Mouse (Mus musculus) embryonic facial prominence, embryonic 13.5 days (tissue): ENCODE measurements around the gene Akap6. TPM values are rescaled to one million over a fixed set of nuclear protein-coding genes. Genes with fewer than 3 reads are reported as not detected.

Source experiments
- ATAC-seq: fragments of 200-750 bp; cut with Nextera tagmentation; 2 replicates; pipeline ENCODE4 v1.8.0; 2017; ENCODE audit warnings: low read depth; ENCODE audit not compliant: insufficient number of reproducible peaks, insufficient read depth, low FRiP score, low TSS enrichment
- H3K27ac ChIP-seq: fragments of 300-500 bp; sonication (generic); 2 replicates; pipeline ENCODE4 v1.5.1; 2015; ENCODE audit warnings: moderate library complexity, mild to moderate bottlenecking, inconsistent platforms
- H3K27me3 ChIP-seq: fragments of 300-500 bp; sonication (generic); 2 replicates; pipeline ENCODE4 v1.6.1; 2015; ENCODE audit warnings: mild to moderate bottlenecking, inconsistent platforms
- H3K36me3 ChIP-seq: fragments of 300-500 bp; sonication (generic); 2 replicates; pipeline ENCODE4 v1.6.1; 2015; ENCODE audit warnings: mild to moderate bottlenecking, inconsistent platforms
- H3K4me1 ChIP-seq: fragments of 300-500 bp; sonication (generic); 2 replicates; pipeline ENCODE4 v1.6.1; 2015; ENCODE audit warnings: inconsistent platforms
- H3K4me2 ChIP-seq: fragments of 300-500 bp; sonication (generic); 2 replicates; pipeline ENCODE4 v1.6.1; 2015; ENCODE audit warnings: moderate library complexity, mild to moderate bottlenecking, inconsistent platforms
- H3K4me3 ChIP-seq: fragments of 300-500 bp; sonication (generic); 2 replicates; pipeline ENCODE4 v1.5.1; 2015; ENCODE audit warnings: mild to moderate bottlenecking, inconsistent platforms
- H3K9ac ChIP-seq: fragments of 300-500 bp; sonication (generic); 2 replicates; pipeline ENCODE4 v1.6.1; 2015; ENCODE audit warnings: mild to moderate bottlenecking, inconsistent platforms
- H3K9me3 ChIP-seq: fragments of 300-500 bp; sonication (generic); 2 replicates; pipeline ENCODE4 v1.6.1; 2016; ENCODE audit warnings: inconsistent platforms
- WGBS: fragments of 180-500 bp; shearing (Covaris S2); methylation state at CpG from one replicate; pipeline ENCODE4 v1.1.7; 2015; ENCODE audit warnings: mixed read lengths; 5-methylcytosine and 5-hydroxymethylcytosine counted together
- polyA plus RNA-seq: library from polyadenylated mRNA; unstranded; fragments of >200 nt; fragmentation: Nextera tagmentation; extraction: Ambion mirVana; gene quantifications from 2 replicates; pipeline ENCODE4 v1.2.1, GENCODE M21; 2015

Gene Akap6
- polyA plus RNA-seq, 1 experiment from 2014 or later: 1.3 TPM

DNA sequence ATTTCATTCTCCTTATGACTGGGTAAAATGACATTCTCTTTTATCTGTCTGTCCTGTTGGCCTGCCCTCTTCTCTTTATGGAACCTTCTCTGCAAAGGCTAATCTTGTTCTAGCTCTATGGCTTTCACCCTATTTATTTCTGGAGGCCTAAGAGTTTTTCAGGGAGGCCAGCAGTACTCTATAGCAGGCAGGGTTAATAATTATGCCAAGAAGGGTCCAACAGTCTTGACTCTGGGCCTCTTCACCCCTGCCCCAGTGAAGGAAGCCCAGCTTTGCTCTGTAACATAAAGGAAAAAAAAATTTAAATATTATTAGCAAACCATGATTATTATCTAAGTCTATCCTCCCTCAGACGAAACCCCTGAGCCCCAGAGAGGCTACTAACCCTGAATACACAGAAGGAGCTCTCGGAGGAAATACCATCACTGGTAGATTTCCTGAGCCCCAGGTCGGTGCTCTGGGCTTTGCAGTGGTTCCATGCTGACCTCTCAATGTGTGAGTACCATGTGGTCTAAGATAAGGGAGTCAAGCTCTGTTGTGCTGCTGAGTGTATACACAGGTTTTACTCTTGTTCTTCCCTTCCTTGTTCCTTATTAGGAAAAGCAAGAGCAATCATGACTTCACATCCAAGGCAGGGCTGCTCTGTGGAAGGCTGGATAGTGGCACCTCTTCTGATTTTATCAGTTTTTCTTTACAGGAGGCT, 1.6 kb upstream of the Akap6 start:
- WGBS: 71% methylated on average over 3 of the region's 3 CpGs
- no peak for ATAC-seq
- Histone ChIP-seq H3K27me3 (no peaks in the 10 kb centered on the region), H3K9me3 (no peaks in the 10 kb centered on the region), H3K4me2 (no peak overlapping the region), H3K36me3 (no peaks in the 10 kb centered on the region), H3K4me1 (peaks cover 40% of the 10 kb centered on the region), H3K9ac (no peak overlapping the region), H3K4me3 (no peak overlapping the region), H3K27ac (no peak overlapping the region)

DNA sequence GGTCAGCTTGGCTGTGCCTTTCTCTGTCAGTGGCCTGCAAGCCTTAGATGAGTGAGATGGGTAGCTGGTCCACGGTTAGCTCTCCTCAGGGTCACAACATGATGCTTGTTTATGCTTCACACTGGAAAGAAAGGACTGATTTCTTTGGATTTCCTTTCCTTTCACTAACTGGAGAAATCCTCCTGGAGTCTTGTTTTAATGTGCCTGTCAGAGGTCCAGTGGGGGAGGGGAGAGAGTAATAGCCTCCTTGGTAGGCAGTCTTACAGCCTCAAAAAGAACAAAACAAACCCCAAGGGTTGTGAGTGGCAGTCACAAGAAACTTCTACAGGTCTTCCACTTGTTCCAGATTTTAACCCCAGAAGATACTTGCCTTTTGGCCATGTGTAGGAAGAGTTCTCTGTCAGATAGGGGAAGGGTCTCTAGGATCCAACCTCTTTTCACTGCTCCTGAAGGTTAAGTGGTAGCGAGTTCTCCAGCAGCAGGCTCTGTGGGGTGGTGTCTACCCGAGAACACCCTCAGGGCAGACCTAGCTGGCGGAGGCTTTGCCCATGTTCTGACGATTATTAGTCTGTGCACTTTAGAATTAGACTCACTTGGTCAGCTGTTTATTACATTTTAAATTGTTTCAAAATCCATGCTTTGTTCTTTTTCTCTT, 780 bp upstream of the Akap6 start:
- no peaks in the 10 kb centered on the region for H3K27me3 ChIP-seq
- no peaks in the 10 kb centered on the region for H3K36me3 ChIP-seq
- no peak overlapping the region for H3K4me3 ChIP-seq
- no peak overlapping the region for H3K27ac ChIP-seq
- no peak for ATAC-seq
- no peak overlapping the region for H3K9ac ChIP-seq
- peaks cover 39% of the 10 kb centered on the region for H3K4me1 ChIP-seq
- H3K9me3 ChIP-seq: no peaks in the 10 kb centered on the region
- no peak overlapping the region for H3K4me2 ChIP-seq
- 28% methylated on average over 5 of the region's 5 CpGs for WGBS

DNA sequence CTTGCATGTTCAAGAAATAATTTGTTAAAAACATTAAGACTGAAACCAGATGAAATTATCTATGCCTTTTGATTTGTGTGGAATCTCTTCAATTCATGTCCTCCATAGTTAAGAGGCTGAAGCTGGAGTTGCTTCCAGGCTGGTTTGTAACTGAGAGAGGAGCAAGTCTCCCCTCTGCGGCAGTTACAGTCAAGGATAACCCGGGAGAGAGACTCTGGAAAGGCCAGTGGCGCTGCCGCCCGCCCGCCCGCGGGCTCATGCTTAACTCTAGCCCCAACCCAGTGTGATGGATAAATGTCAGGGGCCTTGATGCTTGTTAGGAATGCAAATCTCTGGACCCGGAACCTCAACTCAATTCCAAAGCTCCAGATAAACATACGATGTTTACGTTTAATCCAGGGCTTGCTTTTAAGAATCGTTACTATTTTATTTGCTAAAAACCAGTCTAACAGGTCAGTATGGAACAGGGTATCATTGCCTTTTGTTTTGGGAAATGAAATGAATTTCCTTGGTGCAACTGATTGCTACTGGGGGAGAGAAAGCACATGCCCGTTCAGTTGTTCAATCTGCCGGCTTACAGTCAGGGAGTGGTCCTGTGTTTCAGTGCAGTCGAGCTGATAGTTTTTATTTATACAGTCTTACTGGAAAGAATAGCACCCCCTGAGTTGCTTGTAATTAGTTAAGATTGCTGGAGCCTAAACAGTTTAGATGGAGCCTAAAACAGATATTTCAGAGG, 946 bp downstream of the Akap6 start:
- Histone ChIP-seq H3K4me1 (peaks cover 49% of the 10 kb centered on the region), H3K4me3 (peak overlapping the region; percentile 27), H3K9me3 (no peaks in the 10 kb centered on the region), H3K4me2 (peak overlapping the region; percentile 56), H3K27me3 (no peaks in the 10 kb centered on the region), H3K36me3 (no peaks in the 10 kb centered on the region), H3K27ac (peak overlapping the region; percentile 88), H3K9ac (0 out of 2 replicates have a peak overlapping the region, but pooled peaks have one; percentile 17)
- no peak for ATAC-seq
- WGBS: 14% methylated on average over 15 of the region's 15 CpGs

DNA sequence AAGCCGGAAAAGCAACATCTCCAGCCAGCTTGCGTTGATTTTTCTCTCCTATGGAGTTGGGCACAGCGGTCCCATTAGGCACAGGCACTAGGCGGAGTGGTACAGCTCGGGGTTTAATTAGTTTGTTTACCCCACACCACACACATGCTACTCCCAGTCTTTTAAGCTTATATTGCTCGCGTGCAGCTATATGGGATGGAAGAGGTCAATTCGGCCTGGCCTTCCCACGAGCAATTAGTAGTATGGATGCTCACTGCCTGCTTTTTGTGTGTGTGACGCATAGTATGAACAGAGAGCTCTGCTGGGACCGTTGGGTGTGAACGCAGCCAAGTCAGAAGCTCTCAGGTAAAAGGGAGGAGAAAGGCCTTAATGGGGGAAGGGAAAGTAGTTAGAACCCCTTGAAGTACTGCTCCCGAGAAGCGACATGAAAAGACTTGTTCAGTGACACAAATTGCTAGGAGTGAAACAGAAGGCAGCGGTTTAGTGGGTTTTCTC, 1.6 kb downstream of the Akap6 start:
- H3K9me3 ChIP-seq: no peaks in the 10 kb centered on the region
- 23% methylated on average over 15 of the region's 15 CpGs for WGBS
- ATAC-seq: peak; percentile 52; the same call in 1 of the 2 replicates
- no peaks in the 10 kb centered on the region for H3K36me3 ChIP-seq
- peak overlapping the region; percentile 88 for H3K27ac ChIP-seq
- H3K4me1 ChIP-seq: peaks cover 49% of the 10 kb centered on the region
- peak overlapping the region; percentile 27 for H3K4me3 ChIP-seq
- no peaks in the 10 kb centered on the region for H3K27me3 ChIP-seq
- H3K9ac ChIP-seq: peak overlapping the region; percentile 51
- peak overlapping the region; percentile 56 for H3K4me2 ChIP-seq

DNA sequence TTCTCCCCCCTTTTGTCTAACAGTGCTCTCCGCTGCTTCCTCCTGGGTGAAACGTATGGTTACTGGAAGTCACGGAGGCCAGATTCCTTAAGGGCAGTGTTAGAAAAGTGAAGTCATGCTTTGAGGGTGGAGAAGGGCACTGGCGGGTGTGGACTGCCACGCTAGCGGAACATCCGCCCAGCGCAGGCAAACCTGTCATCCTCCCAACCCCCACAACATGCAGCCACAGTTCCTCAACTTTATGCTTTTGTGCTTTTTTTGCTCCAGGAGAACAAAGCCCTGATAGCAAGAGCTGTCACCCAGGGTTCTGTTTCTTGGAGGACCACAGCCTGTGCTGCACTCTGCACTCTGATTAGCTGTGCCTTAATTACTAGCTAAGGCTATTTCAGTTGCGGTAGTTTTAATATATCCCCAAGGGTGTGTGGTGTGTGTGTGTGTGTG, 2.0 kb downstream of the Akap6 start:
- no peaks in the 10 kb centered on the region for H3K36me3 ChIP-seq
- H3K27ac ChIP-seq: peak overlapping the region; percentile 88
- peak overlapping the region; percentile 56 for H3K4me2 ChIP-seq
- H3K9me3 ChIP-seq: no peaks in the 10 kb centered on the region
- peak overlapping the region; percentile 51 for H3K9ac ChIP-seq
- ATAC-seq: 0 out of 2 replicates have a peak, but pooled peaks have one; percentile 22
- 10% methylated on average over 9 of the region's 9 CpGs for WGBS
- H3K27me3 ChIP-seq: no peaks in the 10 kb centered on the region
- peaks cover 49% of the 10 kb centered on the region for H3K4me1 ChIP-seq
- peak overlapping the region; percentile 27 for H3K4me3 ChIP-seq

DNA sequence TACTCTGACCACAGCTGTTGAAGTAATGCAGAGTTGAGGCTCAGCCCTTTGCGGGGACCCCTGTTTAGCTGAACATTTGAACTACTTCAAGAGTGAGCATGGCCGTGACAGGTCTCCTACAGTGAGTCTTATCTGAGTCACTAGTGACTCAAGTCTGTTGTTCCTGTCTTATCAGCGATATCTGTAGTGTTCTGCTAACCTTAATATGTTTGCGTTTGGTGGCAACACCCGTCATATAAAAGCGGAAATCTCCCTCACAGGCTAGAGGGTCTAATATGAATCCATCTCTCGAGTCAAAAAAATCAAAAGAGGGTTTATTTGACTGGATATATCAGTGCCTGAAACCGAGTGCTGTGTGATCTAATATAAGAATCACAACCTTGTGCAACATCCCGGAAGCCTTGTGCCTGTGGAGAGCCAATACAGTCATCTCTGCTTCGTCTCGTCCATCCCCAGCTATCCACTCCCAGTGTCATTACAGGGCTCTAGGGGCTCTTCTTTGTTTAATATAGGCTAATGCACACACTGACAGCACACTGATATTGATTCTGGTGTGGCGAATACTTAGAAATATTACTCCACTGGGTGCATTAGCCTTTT, 3.3 kb downstream of the Akap6 start:
- Histone ChIP-seq H3K4me1 (peaks cover 49% of the 10 kb centered on the region), H3K4me3 (no peak overlapping the region), H3K4me2 (no peak overlapping the region), H3K9me3 (no peaks in the 10 kb centered on the region), H3K36me3 (no peaks in the 10 kb centered on the region), H3K27ac (no peak overlapping the region), H3K9ac (no peak overlapping the region), H3K27me3 (no peaks in the 10 kb centered on the region)
- no peak for ATAC-seq
- 85% methylated on average over 12 of the region's 12 CpGs for WGBS

DNA sequence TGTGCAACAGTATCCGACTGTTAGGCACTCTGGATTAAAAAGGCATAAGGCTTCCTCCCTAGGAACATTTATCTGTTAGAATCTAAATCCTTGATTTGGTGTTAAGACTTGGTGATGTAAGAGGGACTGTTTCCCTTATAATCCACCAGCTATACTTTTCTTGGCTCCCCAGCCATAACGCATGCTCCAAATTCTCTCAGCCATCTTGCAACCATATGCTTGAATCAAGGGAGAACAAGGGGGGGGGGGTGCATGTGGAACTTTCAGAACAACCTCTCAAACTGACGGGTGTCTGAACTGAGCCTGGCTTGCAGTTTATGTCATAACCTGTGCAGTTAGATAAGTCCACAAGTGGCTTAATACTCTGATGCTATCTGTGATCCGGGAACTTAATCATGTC, 4.9 kb downstream of the Akap6 start:
- Histone ChIP-seq H3K9ac (no peak overlapping the region), H3K27me3 (no peaks in the 10 kb centered on the region), H3K27ac (peak overlapping the region; percentile 9; the same call in 1 of the 2 replicates), H3K4me3 (no peak overlapping the region), H3K9me3 (no peaks in the 10 kb centered on the region), H3K4me2 (no peak overlapping the region), H3K4me1 (peaks cover 37% of the 10 kb centered on the region), H3K36me3 (no peaks in the 10 kb centered on the region)
- ATAC-seq: no peak
- 33% methylated on average over 4 of the region's 4 CpGs for WGBS

DNA sequence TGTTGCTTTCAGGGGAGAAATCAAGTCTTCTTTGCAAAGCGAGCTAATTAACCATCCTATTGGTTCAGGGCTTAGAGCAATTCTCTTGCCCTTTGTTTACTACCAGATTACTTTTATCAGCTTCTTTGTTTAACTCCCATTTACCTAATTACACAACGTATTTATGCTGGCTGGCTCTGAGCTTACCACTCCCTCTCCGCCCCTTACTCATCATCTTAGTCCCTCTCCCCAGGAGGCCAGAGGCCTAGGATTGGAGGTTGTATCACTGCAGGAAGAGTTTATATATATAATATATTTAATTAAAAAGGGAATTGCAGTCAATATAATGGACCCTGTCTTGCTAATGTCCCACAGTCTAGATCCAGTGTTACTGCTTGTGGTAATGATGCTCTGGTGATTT, 5.6 kb downstream of the Akap6 start:
- 70% methylated on average over 3 of the region's 3 CpGs for WGBS
- H3K9me3 ChIP-seq: no peaks in the 10 kb centered on the region
- H3K27ac ChIP-seq: no peak overlapping the region
- H3K27me3 ChIP-seq: no peaks in the 10 kb centered on the region
- no peaks in the 10 kb centered on the region for H3K36me3 ChIP-seq
- no peak for ATAC-seq
- peaks cover 32% of the 10 kb centered on the region for H3K4me1 ChIP-seq
- no peak overlapping the region for H3K4me2 ChIP-seq
- H3K9ac ChIP-seq: no peak overlapping the region
- no peak overlapping the region for H3K4me3 ChIP-seq

DNA sequence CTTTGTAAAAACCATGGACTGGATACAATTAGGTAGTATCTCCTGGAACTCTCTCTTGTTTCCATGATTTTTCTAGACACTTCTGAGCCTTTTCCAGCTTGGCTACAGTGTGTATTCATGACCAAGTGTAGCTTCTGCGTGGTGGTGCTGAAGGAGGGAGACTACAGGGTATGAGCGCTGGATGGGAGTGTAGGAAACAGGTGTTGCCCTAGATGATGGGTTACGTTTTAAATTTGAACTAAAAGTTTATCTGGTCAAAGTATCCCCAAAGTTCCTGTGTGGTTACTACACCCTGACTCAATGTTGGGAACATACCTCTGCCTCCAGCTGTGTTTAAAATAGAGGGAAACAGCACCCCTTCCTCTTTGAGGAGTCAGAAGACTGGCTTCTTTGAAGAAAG, 12.2 kb downstream of the Akap6 start:
- H3K9ac ChIP-seq: no peak overlapping the region
- 89% methylated on average over 3 of the region's 3 CpGs for WGBS
- H3K4me1 ChIP-seq: 0 out of 2 replicates have a peak, but pooled peaks cover 6% of the 10 kb centered on the region
- no peaks in the 10 kb centered on the region for H3K9me3 ChIP-seq
- no peak overlapping the region for H3K4me2 ChIP-seq
- no peak overlapping the region for H3K27ac ChIP-seq
- no peak for ATAC-seq
- H3K4me3 ChIP-seq: no peak overlapping the region
- no peaks in the 10 kb centered on the region for H3K27me3 ChIP-seq
- H3K36me3 ChIP-seq: no peaks in the 10 kb centered on the region

DNA sequence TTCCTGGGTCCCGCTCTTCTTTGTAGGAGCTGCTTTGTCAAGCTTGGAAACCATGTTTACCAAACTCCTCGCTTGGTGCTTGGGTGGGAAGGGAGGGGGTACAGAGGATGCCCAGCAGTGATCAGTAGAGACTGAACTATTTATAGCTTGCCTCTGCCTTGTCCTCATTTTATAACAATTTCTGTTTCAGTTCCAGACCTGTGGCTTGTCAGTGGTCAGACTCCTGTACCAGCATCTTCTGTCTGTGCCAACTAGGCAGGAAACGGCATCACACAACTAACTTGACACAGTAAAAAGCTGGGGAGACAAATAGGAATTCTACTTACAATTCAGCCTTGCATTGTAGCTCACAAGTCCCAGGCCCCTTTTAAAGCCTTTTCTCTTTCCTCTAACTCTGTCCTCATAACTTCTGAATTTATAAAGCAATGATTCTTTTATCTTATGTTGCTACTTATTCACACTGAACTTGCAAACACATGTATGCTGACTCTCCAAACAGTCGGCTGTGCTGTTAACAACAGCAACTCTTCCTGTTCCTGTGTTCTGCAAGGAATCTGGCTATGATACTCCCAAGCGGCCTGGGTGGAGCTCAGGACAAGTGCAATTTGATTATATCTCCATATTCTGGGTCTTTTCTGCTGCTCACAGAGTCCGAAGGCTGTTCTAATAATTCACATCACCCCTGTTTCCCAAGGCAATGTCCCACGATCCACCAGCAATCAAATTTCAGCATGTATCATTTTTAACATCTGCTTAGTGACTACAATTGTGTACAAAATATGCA, 12.9 kb downstream of the Akap6 start:
- no peak overlapping the region for H3K9ac ChIP-seq
- no peak overlapping the region for H3K27ac ChIP-seq
- H3K27me3 ChIP-seq: no peaks in the 10 kb centered on the region
- H3K4me3 ChIP-seq: no peak overlapping the region
- H3K36me3 ChIP-seq: no peaks in the 10 kb centered on the region
- 62% methylated on average over 7 of the region's 7 CpGs for WGBS
- no peak overlapping the region for H3K4me2 ChIP-seq
- H3K9me3 ChIP-seq: no peaks in the 10 kb centered on the region
- H3K4me1 ChIP-seq: 0 out of 2 replicates have a peak, but pooled peaks cover 6% of the 10 kb centered on the region
- ATAC-seq: no peak

DNA sequence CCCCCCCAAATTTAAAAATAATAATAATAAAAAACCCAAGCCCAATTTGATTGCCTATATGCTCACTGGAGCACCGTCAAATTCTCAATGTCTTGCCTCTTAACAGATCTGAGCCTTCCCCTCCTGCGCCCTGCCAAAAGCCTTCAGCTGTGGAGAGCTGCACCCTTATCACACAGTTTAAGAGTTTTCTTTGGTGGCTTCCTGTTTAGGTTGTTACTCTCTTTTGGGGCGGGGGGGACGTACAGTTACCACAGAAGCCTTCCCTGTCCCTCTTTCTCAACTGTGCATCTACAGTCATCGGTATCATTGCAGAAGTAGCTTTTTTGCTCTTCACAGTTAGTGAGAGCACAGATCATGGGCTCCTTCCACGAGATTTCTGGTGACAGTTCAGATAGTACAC, 19.2 kb downstream of the Akap6 start:
- ATAC-seq: no peak
- Histone ChIP-seq H3K4me2 (no peak overlapping the region), H3K9me3 (no peaks in the 10 kb centered on the region), H3K27me3 (no peaks in the 10 kb centered on the region), H3K36me3 (no peaks in the 10 kb centered on the region), H3K4me3 (no peak overlapping the region), H3K27ac (no peak overlapping the region), H3K4me1 (no peaks in the 10 kb centered on the region), H3K9ac (no peak overlapping the region)
- 86% methylated on average over 6 of the region's 6 CpGs for WGBS
